In the genomic region with DNA sequence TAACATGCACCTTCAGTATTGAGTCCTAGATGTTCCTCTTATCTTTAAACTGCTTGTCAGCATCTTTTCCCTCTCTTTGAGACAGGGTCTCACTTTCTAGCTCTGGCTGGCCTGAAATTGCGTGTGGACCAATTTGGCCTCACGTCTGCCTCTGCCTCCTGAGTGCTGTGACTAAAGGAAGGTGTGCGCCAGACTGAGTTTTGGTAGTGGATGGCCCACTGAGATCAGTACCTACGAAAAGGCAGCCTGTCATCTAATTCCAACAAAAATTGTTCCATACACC, we compare ENCODE assay signal across 8 mouse cellular contexts. TPM values are rescaled to one million over a fixed set of nuclear protein-coding genes. Genes with fewer than 3 reads are reported as not detected.
DNase-seq lines count a peak whose midpoint lies in the region; ATAC-seq and TF ChIP-seq lines count a peak whose summit lies in the region.

No protein-coding gene starts in this region.

- peak overlapping the region; percentile 83 for H3K9ac ChIP-seq in heart, embryonic 11.5 days (ENCODE audit: low read depth, low read length)
- peak overlapping the region; percentile 78 for H3K9ac ChIP-seq in ES-E14 (ENCODE audit: insufficient read depth, low read depth, low read length, poor library complexity, severe bottlenecking)
- peak overlapping the region; percentile 71 for H3K9ac ChIP-seq in forebrain, postnatal 0 days
- H3K9ac ChIP-seq in liver, embryonic 15.5 days = peak overlapping the region; percentile 61; the same call in 1 of the 2 replicates

- no peak for ATAC-seq in heart, embryonic 11.5 days (replicated peaks; ENCODE audit: insufficient number of reproducible peaks, low FRiP score, low TSS enrichment)
- ATAC-seq in forebrain, postnatal 0 days = no peak
- ATAC-seq in liver, embryonic 15.5 days (ENCODE audit: insufficient read depth) = no peak
- ATAC-seq in activated CD4-positive, CD25-positive, alpha-beta regulatory T cell, adult 4 months = no peak
- no peak for ATAC-seq in frontal cortex, adult (ENCODE audit: low TSS enrichment)

- in situ Hi-C loops in ES-E14 (cut with MboI; ENCODE audit: low sequenced_read_pairs in 2 of 2, unreplicated experiment in 2 of 2) = no loop called here

- H3K4me3 ChIP-seq in heart, embryonic 11.5 days (ENCODE audit: low read depth, low read length) = peak overlapping the region; percentile 90
- H3K4me3 ChIP-seq in ES-E14 (ENCODE audit: insufficient read depth in 1 of 2, low read depth in 1 of 2, low read length in 2 of 2, poor library complexity in 1 of 2, severe bottlenecking in 1 of 2) = peak overlapping the region; percentile 62 to 69; a peak in 3 of 4 replicates
- peak overlapping the region; percentile 82 for H3K4me3 ChIP-seq in forebrain, postnatal 0 days (ENCODE audit: low read depth, low read length)
- H3K4me3 ChIP-seq in liver, embryonic 15.5 days (replicated peaks) = peak overlapping the region; percentile 72

- peak overlapping the region; percentile 98 for H3K4me2 ChIP-seq in heart, embryonic 11.5 days
- peak overlapping the region; percentile 99 for H3K4me2 ChIP-seq in forebrain, postnatal 0 days (ENCODE audit: low read depth)
- peak overlapping the region; percentile 97 for H3K4me2 ChIP-seq in liver, embryonic 15.5 days

- WGBS in heart, embryonic 11.5 days (ENCODE audit: insufficient replicate concordance) = 68% methylated on average over 4 of the region's 4 CpGs
- WGBS in forebrain, postnatal 0 days = 64% methylated on average over 4 of the region's 4 CpGs
- 59% methylated on average over 4 of the region's 4 CpGs for WGBS in liver, embryonic 15.5 days (ENCODE audit: insufficient replicate concordance)

- peaks cover 2% of the 10 kb centered on the region; the same call in 1 of the 2 replicates for H3K4me1 ChIP-seq in heart, embryonic 11.5 days (ENCODE audit: control insufficient read depth, insufficient read depth, low read length)
- H3K4me1 ChIP-seq in ES-E14 (ENCODE audit: control insufficient read depth in 2 of 2, insufficient read depth in 2 of 2, low read length in 2 of 2, poor library complexity in 1 of 2) = no peaks in the 10 kb centered on the region
- no peaks in the 10 kb centered on the region for H3K4me1 ChIP-seq in forebrain, postnatal 0 days (ENCODE audit: insufficient read depth)
- H3K4me1 ChIP-seq in liver, embryonic 15.5 days (replicated peaks) = peaks cover 18% of the 10 kb centered on the region

- no peaks in the 10 kb centered on the region for H3K36me3 ChIP-seq in heart, embryonic 11.5 days (ENCODE audit: control insufficient read depth, insufficient read depth, low read length)
- H3K36me3 ChIP-seq in ES-E14 (ENCODE audit: control insufficient read depth, insufficient read depth, low read length, poor library complexity, severe bottlenecking) = peaks cover 8% of the 10 kb centered on the region; the same call in 1 of the 2 replicates
- H3K36me3 ChIP-seq in forebrain, postnatal 0 days (ENCODE audit: insufficient read depth) = peaks cover 6% of the 10 kb centered on the region; the same call in 1 of the 2 replicates
- H3K36me3 ChIP-seq in liver, embryonic 15.5 days (replicated peaks) = no peaks in the 10 kb centered on the region

- no peak for TF ChIP-seq CTCF in forebrain, postnatal 0 days (IDR thresholded peaks at IDR 0.05; ENCODE audit: low read depth)

- H3K27ac ChIP-seq in heart, embryonic 11.5 days (ENCODE audit: low read depth, low read length) = no peak overlapping the region
- H3K27ac ChIP-seq in ES-E14 (ENCODE audit: insufficient read depth, low read depth, low read length, poor library complexity, severe bottlenecking) = no peak overlapping the region
- no peak overlapping the region for H3K27ac ChIP-seq in forebrain, postnatal 0 days (ENCODE audit: low read depth, low read length)
- H3K27ac ChIP-seq in liver, embryonic 15.5 days (replicated peaks) = no peak overlapping the region

- H3K27me3 ChIP-seq in heart, embryonic 11.5 days (ENCODE audit: control insufficient read depth, insufficient read depth, low read length) = no peaks in the 10 kb centered on the region
- H3K27me3 ChIP-seq in forebrain, postnatal 0 days (ENCODE audit: insufficient read depth, low read length) = no peaks in the 10 kb centered on the region
- no peaks in the 10 kb centered on the region for H3K27me3 ChIP-seq in liver, embryonic 15.5 days

- DNase-seq in heart, adult 18-20 months = no peak
- no peak for DNase-seq in ES-E14 (ENCODE audit: low read depth, low spot score)
- no peak for DNase-seq in forebrain, postnatal 0 days
- DNase-seq in cerebellum, postnatal 4 days (ENCODE audit: low spot score in 2 of 2) = no peak

- no peaks in the 10 kb centered on the region for H3K9me3 ChIP-seq in heart, embryonic 11.5 days (replicated peaks; ENCODE audit: control insufficient read depth, low read length)
- H3K9me3 ChIP-seq in ES-E14 (ENCODE audit: control insufficient read depth, insufficient read depth, low read depth, low read length) = no peaks in the 10 kb centered on the region
- no peaks in the 10 kb centered on the region for H3K9me3 ChIP-seq in forebrain, postnatal 0 days (ENCODE audit: low read length)
- H3K9me3 ChIP-seq in liver, embryonic 15.5 days (replicated peaks) = no peaks in the 10 kb centered on the region

TF ChIP-seq in ES-E14, 5 proteins besides CTCF, POLR2A, EP300 and RAD21:
- TF ChIP-seq ZNF384 (IDR thresholded peaks at IDR 0.05; ENCODE audit: low read depth, low read length) (no peak), MAFK (IDR thresholded peaks at IDR 0.05; ENCODE audit: insufficient read depth, low read depth, low read length) (no peak), HCFC1 (IDR thresholded peaks at IDR 0.05; ENCODE audit: borderline replicate concordance, insufficient read depth, low read length) (no peak), CHD2 (IDR thresholded peaks at IDR 0.05; ENCODE audit: low read depth, low read length) (no peak), ZC3H11A (IDR thresholded peaks at IDR 0.05; ENCODE audit: borderline replicate concordance, low read depth, low read length) (no peak)

RNA-seq across cellular contexts. Expression of a gene that starts 0.6 kb away (rescaled TPM):
- polyA plus RNA-seq in heart, embryonic 11.5 days (2014; fragmentation: Nextera tagmentation; extraction: Ambion mirVana) = 15.9 and 17.9 TPM in 2 replicates
- total RNA-seq in heart, adult 18-20 months (2021) = 1 to 10 TPM; 3.8 to 6.7 TPM
- total RNA-seq in ES-E14 (2012; rRNA removed) = 39.5 and 55.3 TPM in 2 replicates
- total RNA-seq in forebrain, postnatal 0 days (2014; rRNA removed) = 33.4 and 38.8 TPM in 2 replicates
- polyA plus RNA-seq in forebrain, postnatal 0 days (2015; fragmentation: Nextera tagmentation; extraction: Ambion mirVana) = 26.1 and 38.8 TPM in 2 replicates
- 6.5 and 8.0 TPM in 2 replicates for polyA plus RNA-seq in liver, embryonic 15.5 days (2015; fragmentation: Nextera tagmentation; extraction: Ambion mirVana)
- polyA plus RNA-seq in activated CD4-positive, CD25-positive, alpha-beta regulatory T cell, adult 4 months (2017; shearing (Covaris generic)) = 10 to 100 TPM; 28.4 to 37.8 TPM

RNA-seq across cellular contexts. Expression of a gene that starts 48.0 kb away (rescaled TPM):
- polyA plus RNA-seq in heart, embryonic 11.5 days (2014; fragmentation: Nextera tagmentation; extraction: Ambion mirVana) = 11.6 and 14.4 TPM in 2 replicates
- total RNA-seq in heart, adult 18-20 months (2021) = 10 to 100 TPM; 13.0 to 13.9 TPM
- total RNA-seq in ES-E14 (2012; rRNA removed) = 25.8 and 33.6 TPM in 2 replicates
- 20.2 and 30.5 TPM in 2 replicates for total RNA-seq in forebrain, postnatal 0 days (2014; rRNA removed)
- polyA plus RNA-seq in forebrain, postnatal 0 days (2015; fragmentation: Nextera tagmentation; extraction: Ambion mirVana) = 4.9 and 8.1 TPM in 2 replicates
- polyA plus RNA-seq in liver, embryonic 15.5 days (2015; fragmentation: Nextera tagmentation; extraction: Ambion mirVana) = 4.3 and 5.1 TPM in 2 replicates
- polyA plus RNA-seq in activated CD4-positive, CD25-positive, alpha-beta regulatory T cell, adult 4 months (2017; shearing (Covaris generic)) = 1 to 10 TPM; 4.6 to 6.8 TPM
